Mouse (Mus musculus): Measurements from ENCODE around the gene Ctcf.
A peak's percentile ranks its signal among the peaks of the same experiment; 100 is the strongest.
"Not testable (repeated sequence)": the region's sequence is repeated elsewhere in the genome, so short reads cannot be mapped to it uniquely, and the experiment has no call there.

Ctcf gene

DNA sequence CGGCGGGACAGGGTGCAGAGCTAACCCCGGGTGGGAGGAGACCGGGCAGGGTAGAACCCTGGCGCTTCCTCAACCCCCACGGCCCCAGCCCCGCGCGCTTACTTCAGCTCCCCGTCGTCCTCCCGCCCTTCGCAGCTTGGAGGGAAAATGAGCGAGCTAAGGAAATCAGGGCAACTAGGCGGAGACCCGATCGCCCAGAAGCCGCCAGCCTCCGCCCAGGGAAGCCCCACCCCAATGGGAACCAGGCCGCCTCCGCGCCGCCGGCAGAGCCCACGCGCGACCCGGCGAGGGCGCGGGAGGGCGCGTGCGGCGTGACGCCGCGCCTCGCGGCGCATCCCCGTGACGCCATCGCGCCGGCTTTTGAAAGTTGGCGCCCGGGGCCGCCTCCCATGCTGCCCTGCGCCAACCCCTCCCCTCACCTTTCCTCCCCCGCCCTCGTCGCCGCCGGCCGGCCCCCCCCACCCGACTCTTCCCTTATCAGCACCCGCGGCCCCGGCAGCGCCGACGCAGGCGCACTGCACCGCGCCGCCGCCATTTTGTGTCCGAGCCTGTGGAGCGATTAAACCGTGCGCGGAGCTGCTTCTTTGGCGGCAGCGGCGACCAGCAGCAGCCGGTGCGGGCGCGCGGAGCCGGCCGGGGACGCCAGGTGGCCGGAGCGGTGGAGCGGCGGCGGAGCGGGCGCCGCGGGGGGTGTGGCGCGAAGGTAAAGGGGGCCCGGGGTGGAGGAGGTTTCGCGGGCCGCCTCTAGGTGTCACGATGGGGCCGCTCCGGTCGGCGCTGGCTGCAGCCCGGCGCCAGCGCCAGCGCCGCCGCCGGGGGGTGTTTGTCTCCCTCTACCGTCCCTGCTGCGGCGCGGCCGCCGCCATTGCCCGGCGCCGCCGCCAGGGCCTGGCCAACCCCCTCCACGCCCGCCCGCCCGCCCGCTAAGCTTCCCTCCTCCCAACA, at the start of gene Ctcf:
Ctcf (plus strand) TSS at position 551 of the 945 bp plus-strand sequence.
- peak; percentile 94 for DNase-seq (ENCODE audit: low spot score)

DNA sequence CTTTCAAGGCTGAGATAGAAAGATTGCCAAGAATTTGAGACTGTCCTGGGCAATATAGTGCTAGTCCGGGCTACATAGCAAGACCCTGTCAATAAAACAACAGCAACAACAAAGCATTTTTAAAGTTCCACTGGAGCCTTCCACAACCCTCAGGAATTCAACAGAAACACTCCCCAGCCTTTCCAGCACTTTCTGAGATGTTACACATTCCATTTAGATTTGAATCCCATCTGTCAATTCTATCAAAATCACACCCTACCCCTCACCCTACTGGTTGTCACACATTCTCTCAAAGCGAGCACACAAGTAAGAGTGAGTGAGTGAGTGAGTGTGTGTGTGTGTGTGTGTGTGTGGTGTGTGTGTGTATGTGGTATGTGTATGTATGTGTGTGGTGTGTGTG, 43.9 kb upstream of the Ctcf start:
- DNase-seq (ENCODE audit: low spot score) = no peak

DNA sequence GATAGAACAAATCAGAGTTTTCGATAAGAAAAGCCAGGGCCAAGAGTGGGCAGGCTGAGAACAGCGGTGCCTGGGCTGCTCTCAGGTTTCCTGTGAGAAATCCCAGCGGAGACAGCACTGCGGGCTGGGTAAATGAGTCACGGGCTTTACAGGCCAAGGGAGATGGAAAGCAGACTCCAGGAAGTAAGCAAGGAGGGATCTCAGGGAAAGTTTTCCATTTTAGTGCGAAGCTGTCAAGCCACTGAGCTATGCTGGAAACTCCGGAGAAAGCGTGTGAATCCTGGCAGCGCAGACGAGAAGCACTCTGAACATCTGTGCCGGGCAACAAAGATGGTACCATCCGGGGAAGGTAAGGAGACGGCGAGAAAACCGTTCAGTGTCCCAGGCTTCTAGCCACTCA, 42.5 kb upstream of the Ctcf start:
- peak; percentile 92 for DNase-seq (ENCODE audit: low spot score)

DNA sequence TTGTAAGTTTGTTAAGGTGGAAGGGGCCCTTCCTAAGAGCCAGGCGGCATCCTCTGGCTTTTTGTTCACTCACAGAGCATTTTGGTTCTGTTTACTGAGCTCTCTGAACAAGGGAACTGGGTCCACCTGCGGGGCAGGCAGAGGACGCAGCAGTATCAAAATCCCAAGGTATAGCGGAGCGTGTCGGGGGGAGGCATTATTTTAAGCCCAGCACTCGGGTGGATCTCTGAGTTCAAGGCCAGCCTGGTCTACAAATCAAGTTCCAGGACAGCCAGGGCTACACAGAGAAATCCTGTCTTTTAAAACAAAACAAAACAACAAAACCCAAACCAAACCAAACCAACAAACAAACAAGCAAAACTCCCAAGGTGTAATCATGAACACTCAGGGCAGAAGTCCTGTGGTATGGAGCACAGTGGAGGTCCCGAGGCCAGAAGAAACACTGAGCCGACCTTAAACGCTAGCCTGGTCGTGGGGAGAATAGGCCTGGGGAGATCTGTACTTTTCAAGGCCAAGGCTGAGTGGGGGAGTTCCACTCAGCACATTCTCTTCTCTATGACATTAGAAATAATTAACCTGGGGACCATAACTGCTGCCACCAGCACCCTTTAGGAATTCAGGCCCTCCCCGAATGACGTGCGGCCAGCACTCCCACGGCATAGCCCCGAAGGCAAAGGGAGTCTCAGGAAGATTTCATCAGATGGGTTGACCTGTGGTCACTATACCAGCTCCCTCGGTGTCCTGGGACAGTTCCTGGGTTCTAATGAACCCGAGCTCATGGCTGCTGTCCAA, 41.7 kb upstream of the Ctcf start:
- DNase-seq (ENCODE audit: low spot score) = no peak

DNA sequence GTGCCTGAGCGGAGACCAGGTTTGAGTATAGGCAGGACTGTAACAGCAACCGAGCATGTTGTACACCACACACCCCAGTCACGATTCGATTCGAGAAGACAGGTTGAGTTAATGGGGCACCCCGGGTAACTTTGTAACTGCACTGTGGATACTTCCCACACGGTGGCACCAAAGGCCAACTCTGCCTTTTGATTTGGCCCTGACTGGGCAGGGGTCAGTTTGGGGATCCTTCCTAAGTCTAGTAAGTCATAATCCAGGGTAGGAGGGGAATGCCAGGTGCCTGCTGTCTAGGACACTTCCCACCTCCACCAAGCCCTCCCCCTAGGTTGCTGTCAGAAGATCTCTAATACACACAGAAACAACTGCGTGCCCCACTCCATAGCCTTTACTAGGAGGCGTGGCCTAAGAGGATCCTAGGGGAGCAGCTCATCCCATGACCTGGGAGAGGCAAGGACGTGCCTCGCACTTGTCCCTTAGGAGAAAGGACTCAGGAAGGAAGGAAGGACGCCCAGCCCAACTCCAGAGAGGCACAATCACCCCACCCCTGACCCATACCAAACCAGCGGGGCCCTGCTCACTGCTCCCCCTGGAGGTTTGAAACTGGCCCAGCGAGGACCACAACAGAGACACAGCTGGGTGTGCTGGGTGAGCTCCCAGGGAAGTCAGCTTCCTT, 39.9 kb upstream of the Ctcf start:
- peak; percentile 68 for DNase-seq (ENCODE audit: low spot score)

DNA sequence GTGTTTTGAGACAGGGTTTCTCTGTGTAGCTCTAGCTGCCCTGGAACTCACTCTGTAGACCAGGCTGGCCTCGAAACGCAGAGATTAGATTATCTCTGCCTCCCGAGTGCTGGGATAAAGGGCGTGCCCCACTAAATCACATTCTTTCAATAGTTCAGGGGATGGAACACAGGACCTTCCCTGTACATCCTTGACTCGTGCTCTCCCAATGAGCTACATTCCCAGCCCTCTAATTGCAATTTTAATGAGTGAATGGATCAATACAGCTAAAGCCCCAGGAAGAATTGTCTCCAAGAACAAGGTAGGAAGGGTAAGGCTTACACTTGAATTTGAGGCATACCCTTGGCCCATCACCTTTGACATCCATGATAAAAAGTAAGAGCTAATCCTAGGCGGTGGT, 37.6 kb upstream of the Ctcf start:
- no peak for DNase-seq (ENCODE audit: low spot score)

DNA sequence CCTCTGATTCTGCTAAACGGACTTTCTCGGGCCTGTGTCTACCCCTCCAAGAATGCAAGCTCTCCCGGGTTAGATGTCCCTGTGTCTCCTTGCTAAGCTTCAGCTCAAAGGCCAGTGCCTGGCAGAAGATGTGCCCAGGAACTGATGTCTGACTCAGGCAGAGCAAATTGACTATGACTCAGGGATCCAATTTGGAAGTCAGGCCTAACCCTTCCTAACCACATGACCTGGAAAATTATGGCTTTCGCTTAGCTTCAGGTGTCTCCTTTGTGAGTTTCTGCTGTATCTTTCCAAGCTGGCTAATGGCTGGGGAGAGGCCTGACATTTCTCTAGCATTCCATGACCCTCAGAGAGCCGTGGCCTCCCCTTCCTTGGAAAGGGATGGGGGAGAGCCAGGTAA, 35.1 kb upstream of the Ctcf start:
- DNase-seq (ENCODE audit: low spot score) = peak; percentile 54

DNA sequence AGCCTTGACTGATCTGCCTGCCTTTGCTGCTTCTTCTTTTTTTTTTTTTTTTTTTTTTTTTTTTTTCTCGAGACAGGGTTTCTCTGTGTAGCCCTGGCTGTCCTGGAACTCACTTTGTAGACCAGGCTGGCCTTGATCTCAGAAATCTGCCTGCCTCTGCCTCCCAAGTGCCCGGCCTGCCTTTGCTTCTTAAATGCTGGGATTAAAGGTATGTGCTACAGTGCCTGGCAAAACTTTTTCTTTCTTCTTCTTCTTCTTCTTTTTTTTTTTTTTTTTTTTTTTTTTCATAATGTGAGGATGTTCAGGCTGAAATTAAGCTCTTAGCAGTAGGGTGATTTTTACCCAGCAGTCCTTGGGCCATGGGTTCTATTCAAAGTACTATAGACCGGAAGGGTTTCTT, 33.8 kb upstream of the Ctcf start:
- DNase-seq (ENCODE audit: low spot score) = not testable (repeated sequence)

DNA sequence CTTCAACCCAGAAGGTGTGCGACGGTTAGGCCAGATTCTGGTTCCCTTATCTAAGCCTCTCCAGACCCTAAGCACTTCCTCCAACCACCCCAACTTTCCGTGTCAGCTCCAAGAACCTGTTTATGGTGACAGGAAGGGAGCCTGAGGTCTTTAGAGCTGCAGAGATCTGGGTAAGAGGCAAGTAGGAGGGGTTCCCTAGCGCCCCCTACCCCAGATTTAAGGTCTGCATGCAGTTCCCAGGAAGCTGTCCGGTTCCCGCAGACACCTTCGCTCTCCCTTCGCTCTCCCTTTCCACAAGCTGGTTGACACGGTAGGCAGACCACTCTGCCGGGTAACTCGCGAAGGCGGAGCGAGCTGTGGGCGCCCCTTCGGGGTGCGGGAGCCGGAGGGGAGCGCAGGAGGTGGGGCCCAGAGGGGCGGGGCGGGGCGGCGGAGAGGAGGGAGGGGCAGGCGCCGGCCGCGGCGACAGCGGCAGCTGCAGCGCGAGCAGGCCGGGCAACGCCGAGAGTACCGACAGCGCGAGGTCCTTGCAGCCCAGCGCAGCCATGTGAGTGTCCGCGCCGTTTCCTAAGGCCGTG, 31.5 kb upstream of the Ctcf start, which contains the start of gene Ripor1:
Ripor1 (plus strand) TSS at position 452 of the 578 bp plus-strand sequence.
- DNase-seq (ENCODE audit: low spot score) = peak; percentile 84

DNA sequence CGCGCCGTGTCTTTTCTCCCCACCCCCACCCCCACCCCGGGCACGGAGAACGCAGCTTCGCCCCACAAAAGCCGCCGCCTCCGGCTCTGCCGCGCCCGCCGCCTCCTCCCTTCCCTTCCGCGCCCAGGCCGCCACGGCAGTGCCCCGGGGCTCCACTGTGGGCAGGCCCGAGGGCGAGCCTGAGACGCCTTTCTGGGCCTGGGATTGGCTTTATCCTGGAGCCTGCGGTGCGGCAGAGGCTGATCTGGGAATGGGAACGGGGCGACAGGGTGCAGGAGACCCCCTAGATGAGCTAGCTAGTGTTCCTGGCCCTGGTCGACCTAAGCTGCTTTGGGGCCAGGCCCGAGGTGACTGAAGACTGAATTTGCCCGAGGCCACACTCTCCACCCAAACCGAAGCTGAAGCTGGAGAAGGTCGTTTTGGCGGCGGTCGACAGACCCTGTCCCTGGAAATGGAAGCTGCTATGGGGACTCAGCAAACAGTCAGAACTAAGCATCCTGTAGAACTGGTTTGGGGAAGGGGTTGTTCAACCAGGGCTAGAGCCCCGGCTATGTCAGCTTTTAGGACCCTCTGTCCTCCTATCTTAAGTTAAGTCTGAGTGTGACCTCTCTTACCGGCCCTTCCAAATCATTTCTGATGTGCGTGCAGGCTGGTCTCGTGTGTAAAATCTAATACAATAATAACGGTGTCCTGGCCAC, 30.7 kb upstream of the Ctcf start:
- DNase-seq (ENCODE audit: low spot score) = peak; percentile 60

DNA sequence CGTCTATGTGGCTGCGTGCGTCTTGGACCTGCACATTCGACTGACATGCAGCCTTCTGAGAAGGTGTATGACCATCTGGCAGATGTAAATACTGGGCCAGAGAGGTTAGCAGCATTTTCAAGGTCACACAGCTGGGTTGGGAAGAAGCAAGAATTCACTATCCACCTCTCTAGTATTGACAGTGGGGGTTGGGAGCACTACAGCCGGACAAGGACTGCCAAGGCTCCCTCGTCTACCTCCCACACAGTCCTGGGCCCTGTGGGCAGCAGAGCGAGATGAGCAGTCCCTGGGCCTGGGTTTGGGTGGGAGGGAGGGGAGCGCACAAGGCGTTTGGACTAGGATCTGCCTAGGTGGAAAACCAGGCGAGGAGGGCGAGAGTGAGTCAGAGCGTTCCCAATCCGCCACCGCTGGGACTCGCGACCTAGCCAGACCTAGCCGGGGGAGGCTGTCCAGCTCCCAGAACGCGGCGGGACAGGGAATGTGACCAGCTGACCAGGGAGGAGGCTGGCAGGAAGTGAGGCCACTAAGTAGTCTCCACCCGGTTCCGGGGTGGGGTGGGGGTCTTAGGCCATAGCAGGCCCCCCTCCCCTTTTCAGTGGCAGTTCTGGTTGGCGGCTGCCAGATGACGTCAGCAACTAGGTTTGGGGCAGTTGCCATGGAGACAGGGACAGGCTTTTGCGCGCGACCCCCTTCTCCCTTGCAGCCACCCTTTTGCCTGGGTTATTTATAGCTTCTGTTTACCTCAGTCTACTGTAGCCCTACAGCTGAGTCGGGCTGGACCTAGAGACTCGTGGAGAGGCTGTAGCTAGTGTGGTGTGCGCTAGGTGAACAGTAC, 30.0 kb upstream of the Ctcf start:
- peak; percentile 90 for DNase-seq (ENCODE audit: low spot score)

DNA sequence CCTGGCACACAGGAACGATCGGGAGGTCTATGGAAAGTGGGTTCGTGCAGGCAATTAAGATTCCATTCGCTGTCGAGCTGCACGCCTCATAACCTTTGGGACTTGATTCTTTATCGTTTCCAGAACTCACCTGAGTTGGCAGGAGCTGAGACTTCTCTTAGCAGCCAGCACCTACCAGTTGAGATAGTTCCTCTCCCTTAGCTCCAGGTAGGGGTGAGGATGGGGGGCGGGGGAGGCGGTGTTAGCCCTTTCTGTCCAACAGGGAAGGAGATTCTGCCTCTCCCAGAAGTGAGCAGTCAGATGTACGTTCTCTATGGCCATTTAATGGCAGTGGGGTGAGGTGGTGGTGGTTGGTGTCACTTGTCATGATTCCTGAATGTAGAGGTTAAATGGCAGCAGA, 29.3 kb upstream of the Ctcf start:
- DNase-seq (ENCODE audit: low spot score) = no peak

DNA sequence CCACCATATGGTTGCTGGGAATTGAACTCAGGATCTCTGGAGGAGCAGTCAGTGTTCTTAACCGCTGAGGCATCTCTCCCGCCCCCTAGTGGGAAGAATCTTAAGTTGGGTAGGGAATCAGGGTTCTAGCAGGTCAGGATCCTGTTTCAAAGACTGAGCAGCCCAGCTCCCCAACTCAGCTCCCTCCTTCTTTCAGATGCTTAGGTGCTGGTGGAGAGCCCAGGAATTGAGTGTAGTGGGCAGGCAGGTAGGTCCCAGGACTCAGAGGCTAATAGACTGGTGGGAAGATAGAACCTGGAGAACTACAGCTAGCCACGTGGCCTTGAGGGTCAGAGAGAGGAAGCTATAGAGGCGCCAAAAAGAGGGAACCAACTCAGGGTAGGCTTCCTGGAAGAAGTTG, 28.7 kb upstream of the Ctcf start:
- peak; percentile 65 for DNase-seq (ENCODE audit: low spot score)

DNA sequence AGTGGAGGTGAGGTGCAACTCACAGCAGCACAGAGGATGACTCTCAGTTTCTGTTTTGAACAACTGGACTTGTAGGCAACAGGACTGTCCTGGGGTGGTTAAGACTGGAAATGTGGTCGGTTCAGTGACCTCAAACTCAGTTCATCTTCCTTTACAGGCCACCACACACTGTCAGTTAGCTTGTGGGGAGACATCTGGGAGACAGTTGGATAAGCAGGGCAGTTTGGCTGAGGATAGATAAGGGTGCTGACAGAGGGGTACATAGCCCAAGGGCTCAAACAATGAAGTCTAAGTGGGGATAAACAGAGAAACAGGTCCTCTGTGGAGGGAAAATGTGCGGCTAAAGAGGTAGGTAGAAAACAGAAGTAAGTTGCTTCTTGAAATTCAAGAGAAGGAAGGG, 27.0 kb upstream of the Ctcf start:
- DNase-seq (ENCODE audit: low spot score) = no peak

DNA sequence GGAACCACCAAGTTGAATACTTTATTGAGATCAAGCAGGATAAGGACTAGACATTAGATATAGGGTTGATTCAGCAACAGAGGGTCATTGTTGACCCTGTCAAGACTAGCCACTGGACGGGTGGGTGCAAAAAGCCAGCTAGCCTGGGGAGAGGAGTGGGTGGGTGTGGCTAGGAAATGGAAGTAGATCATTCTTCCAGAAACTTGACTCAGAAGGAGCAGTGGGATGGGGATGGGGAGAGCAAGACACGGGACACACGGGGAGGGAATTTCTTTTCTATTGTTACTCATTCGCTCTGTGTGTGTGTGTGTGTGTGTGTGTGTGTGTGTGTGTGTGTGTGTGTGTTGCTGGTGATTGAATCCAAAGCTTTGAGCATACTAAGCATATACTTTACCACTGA, 26.6 kb upstream of the Ctcf start:
- DNase-seq (ENCODE audit: low spot score) = no peak

DNA sequence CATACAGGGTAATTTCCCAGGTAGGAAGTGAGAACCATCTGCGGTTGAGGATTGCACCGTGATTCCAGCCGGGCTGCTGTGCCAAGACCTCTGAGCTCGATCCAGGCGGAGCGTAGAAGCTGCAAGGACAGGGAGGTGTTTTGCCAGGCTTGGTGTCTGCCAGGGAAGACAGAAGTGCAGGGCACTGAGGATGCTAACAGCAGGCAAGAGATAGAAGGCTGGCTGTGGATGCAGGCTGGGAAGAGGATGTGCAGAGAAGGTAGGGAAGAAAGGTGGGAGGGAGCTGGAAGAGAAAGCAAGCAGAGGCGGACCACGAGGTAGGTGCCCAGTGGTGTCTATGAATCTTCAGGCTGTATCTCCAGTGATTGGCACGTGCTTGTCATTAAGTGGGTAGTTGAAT, 24.5 kb upstream of the Ctcf start:
- no peak for DNase-seq (ENCODE audit: low spot score)

DNA sequence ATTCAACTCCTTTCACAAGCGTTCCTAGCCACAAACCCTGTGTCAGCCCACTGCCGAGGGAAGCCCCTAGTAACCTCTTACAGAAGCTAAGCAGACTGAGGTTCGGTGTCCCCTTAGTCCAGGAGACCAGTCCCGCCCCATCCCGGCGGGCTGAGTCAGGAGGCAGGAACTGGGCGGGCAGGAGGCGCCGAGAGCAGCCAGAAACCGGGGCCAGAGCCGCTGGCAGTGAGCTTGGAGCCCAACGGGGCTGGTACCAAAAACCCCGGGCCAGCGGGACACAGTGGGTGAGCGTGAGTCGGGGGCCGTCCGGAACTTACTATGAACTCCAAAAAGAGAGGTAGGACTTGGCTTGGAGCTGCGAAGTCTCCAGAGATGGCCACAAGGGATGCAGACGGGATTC, 23.3 kb upstream of the Ctcf start:
- no peak for DNase-seq (ENCODE audit: low spot score)

DNA sequence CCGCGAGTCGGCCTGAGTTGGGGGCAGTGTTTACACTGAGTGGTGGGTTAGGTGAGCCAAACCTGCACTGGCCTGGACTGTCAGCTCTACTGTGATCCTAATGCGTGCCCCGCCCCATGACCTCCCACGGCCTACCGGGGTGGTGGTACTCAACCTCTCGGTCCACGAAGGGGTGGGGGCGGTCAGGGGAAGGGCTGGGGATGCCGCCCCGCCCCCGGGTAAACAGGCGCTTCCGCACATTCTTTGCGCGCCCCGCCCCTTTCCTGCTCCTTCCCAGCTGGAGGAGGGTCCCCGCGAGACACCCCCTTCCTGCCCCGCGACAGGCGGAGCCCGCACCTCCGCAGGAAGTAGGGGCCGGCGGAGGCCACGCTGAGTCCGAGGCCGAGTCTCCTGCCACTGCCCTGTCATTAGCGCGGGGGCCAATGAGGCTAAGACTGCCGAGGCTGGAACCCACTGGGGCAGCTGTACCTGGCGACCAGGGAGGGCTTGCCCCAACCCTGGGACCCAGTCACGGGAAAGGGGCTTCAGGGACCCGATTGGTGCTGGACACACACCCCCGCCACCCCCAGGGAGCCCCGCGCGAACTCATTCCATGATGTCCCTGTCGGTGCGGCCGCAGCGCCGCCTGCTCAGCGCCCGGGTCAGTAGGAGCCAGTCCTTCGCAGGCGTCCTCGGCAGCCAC, 22.4 kb upstream of the Ctcf start:
- DNase-seq (ENCODE audit: low spot score) = no peak

DNA sequence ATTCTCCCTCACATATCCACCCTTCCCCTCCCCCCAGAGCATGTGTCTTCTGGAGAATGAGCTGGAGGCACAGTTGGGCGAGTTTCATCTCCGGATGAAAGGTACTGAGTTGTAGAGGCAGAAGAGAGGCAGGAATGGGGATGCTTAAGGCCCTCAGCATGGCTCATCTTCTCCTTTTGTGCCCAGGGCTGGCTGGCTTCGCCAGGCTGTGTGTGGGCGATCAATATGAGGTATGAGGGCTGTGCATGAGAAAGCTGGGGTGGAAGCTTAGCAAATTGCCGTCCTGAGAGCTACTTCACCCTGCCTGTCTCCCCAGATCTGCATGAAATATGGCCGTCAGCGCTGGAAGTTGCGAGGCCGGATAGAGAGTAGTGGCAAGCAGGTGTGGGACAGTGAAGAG, 20.4 kb upstream of the Ctcf start:
- DNase-seq (ENCODE audit: low spot score) = no peak

Data from MN1 (cell line).